Mouse (Mus musculus) monocyte, adult 2 months (primary cell): ENCODE data around the gene Dusp8.

ENCODE experiments used
- DNase-seq, 2 experiments: peaks; one replicate each; pipeline ENCODE4 v3.0.0; 2022; ENCODE audit warnings: low spot score in 2 of 2, low read depth in 1 of 2

Dusp8 gene

GRCm38 (mm10) chr7:142086159-142086905, 9.3 kb downstream of the Dusp8 start:
- no peak for DNase-seq

- DNase-seq, result no peak
Observed at GRCm38 (mm10) chr7:142084820-142085219, 10.8 kb downstream of the Dusp8 start.

- no peak for DNase-seq
Observed at GRCm38 (mm10) chr7:142084395-142084794, 11.2 kb downstream of the Dusp8 start.

- no peak for DNase-seq
Observed at GRCm38 (mm10) chr7:142083588-142084317, 11.9 kb downstream of the Dusp8 start.

GRCm38 (mm10) chr7:142082607-142083006, 13.0 kb downstream of the Dusp8 start:
- no peak for DNase-seq

- DNase-seq, result no peak
Observed at GRCm38 (mm10) chr7:142082179-142082578, 13.5 kb downstream of the Dusp8 start.

- no peak for DNase-seq
Observed at GRCm38 (mm10) chr7:142081736-142082135, 13.9 kb downstream of the Dusp8 start.

GRCm38 (mm10) chr7:142080876-142081275, 14.8 kb downstream of the Dusp8 start:
- no peak for DNase-seq

GRCm38 (mm10) chr7:142079365-142079764, 16.3 kb downstream of the Dusp8 start:
- DNase-seq, result no peak

GRCm38 (mm10) chr7:142077138-142077537, 18.5 kb downstream of the Dusp8 start:
- DNase-seq, result no peak

- no peak for DNase-seq
Observed at GRCm38 (mm10) chr7:142074146-142074886, 21.3 kb downstream of the Dusp8 start.

- no peak for DNase-seq
Observed at GRCm38 (mm10) chr7:142071717-142072116, 23.9 kb downstream of the Dusp8 start.

- DNase-seq, result no peak
Observed at GRCm38 (mm10) chr7:142071212-142071578, 24.4 kb downstream of the Dusp8 start.

GRCm38 (mm10) chr7:142070458-142071211, 25.0 kb downstream of the Dusp8 start:
- no peak for DNase-seq

- DNase-seq, result no peak
Observed at GRCm38 (mm10) chr7:142068429-142068828, 27.2 kb downstream of the Dusp8 start.

GRCm38 (mm10) chr7:142060931-142061565, 34.6 kb downstream of the Dusp8 start, which contains the start of gene Mob2:
Gene Mob2 (minus strand): TSS chr7:142061065.
- peak; percentile 69 to 83 for DNase-seq

- DNase-seq, result no peak
Observed at GRCm38 (mm10) chr7:142060185-142060930, 35.3 kb downstream of the Dusp8 start.

GRCm38 (mm10) chr7:142059024-142059423, 36.6 kb downstream of the Dusp8 start:
- no peak for DNase-seq

GRCm38 (mm10) chr7:142057121-142057520, 38.5 kb downstream of the Dusp8 start:
- DNase-seq, result no peak

- DNase-seq, result no peak
Observed at GRCm38 (mm10) chr7:142056601-142057061, 39.0 kb downstream of the Dusp8 start.
